Mouse (Mus musculus): ENCODE data around the gene Vmp1. TPM values are rescaled to one million over a fixed set of nuclear protein-coding genes. Genes with fewer than 3 reads are reported as not detected.

Vmp1 gene
- polyA plus RNA-seq, 1 experiment = 157 TPM

DNA sequence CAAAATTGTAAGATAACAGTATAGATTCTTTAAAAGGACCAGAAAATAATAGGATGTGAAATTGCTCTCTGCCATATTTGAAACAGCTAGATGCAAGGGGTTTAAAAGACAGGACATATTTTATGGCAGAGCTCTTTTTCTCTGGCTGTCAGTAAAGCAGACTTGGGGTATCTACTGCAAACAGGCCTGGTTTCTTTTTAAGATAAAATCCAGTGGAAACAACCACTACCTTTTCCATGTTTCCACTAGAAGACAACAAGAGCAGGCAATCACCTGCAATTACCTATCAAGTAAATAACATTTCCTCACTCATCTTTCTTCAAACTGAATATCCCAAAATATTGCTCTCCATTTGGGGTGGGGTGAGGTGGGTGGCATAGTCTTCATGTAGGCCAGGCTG lies 19.7 kb downstream of the Vmp1 start:
- H3K27me3 ChIP-seq (ENCODE audit: control insufficient read depth, insufficient read depth, insufficient read length) = no peaks in the 10 kb centered on the region
- peaks cover 24% of the 10 kb centered on the region for H3K79me2 ChIP-seq (ENCODE audit: control insufficient read depth, insufficient read depth)
- H3K79me3 ChIP-seq (ENCODE audit: low read depth) = peaks cover 8% of the 10 kb centered on the region
- H3K36me3 ChIP-seq (ENCODE audit: control insufficient read depth, insufficient read depth) = peaks cover 37% of the 10 kb centered on the region
- H3ac ChIP-seq (ENCODE audit: control insufficient read depth, insufficient read length, low read depth) = no peak overlapping the region
- no peak overlapping the region for H3K4me3 ChIP-seq (ENCODE audit: insufficient read depth, poor library complexity, severe bottlenecking)
- TF ChIP-seq FOSL1 (IDR thresholded peaks at IDR 0.05; ENCODE audit: insufficient read depth, low read length, poor library complexity, severe bottlenecking) = no peak
- no peak for TF ChIP-seq MYOD1 (IDR thresholded peaks at IDR 0.05; ENCODE audit: control insufficient read depth, insufficient read length, low read depth)
- TF ChIP-seq USF1 (IDR thresholded peaks at IDR 0.05; ENCODE audit: low read depth) = no peak
- TF ChIP-seq MAX (IDR thresholded peaks at IDR 0.05) = no peak
- no peak for TF ChIP-seq CEBPB (IDR thresholded peaks at IDR 0.05; ENCODE audit: low read depth)
- TF ChIP-seq CTCF (IDR thresholded peaks at IDR 0.05; ENCODE audit: control insufficient read depth, insufficient read depth, insufficient read length) = no peak

DNA sequence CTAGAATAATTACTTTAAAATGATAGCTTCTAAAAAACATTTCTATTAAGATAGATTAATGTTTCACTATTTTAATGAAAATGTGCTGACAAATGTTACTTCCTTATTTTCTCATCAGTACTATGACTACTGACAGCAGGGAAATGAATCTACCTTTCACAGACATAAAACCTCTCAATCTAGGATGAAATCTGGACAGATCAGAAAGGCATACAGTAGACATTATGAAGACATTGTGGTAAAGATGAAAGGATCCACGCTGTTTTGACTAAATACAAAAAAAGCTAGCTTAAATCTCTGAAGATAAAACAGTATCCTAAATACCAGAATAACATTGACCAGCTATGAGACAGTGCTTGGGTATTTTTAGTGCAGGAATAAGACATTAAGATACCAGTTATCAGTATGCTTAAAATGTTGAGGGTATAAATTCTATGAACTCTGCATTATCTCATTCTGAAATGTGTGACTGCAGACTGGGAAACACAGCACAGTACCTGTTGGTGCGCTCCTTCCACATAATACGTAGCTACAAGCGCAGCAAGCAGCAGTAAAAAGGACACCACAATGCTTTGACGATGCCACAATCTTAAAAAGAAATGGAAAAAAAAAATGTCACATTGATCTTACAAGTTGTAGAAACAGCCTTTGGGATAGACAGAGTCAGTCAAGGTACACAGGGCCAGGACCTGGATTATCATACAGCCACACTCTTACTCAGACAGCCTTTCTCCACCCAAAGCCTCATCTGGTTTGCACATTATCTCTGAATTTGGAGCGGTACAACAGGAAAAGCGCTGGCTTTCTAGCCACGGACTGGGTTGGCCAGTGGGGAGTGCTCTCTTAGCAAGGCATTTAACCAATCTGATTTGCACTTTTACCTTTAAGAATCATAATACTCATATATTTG lies 20.4 kb downstream of the Vmp1 start:
- Histone ChIP-seq H3K4me3 (ENCODE audit: insufficient read depth, poor library complexity, severe bottlenecking) (no peak overlapping the region), H3ac (ENCODE audit: control insufficient read depth, insufficient read length, low read depth) (no peak overlapping the region), H3K79me3 (ENCODE audit: low read depth) (peaks cover 8% of the 10 kb centered on the region), H3K79me2 (ENCODE audit: control insufficient read depth, insufficient read depth) (peaks cover 18% of the 10 kb centered on the region), H3K27me3 (ENCODE audit: control insufficient read depth, insufficient read depth, insufficient read length) (no peaks in the 10 kb centered on the region), H3K36me3 (ENCODE audit: control insufficient read depth, insufficient read depth) (peaks cover 39% of the 10 kb centered on the region)
- TF ChIP-seq MAX (IDR thresholded peaks at IDR 0.05) (no peak), USF1 (IDR thresholded peaks at IDR 0.05; ENCODE audit: low read depth) (no peak), CEBPB (IDR thresholded peaks at IDR 0.05; ENCODE audit: low read depth) (no peak), FOSL1 (IDR thresholded peaks at IDR 0.05; ENCODE audit: insufficient read depth, low read length, poor library complexity, severe bottlenecking) (no peak), CTCF (IDR thresholded peaks at IDR 0.05; ENCODE audit: control insufficient read depth, insufficient read depth, insufficient read length) (no peak), MYOD1 (IDR thresholded peaks at IDR 0.05; ENCODE audit: control insufficient read depth, insufficient read length, low read depth) (no peak), MYOG (IDR thresholded peaks at IDR 0.05; ENCODE audit: control insufficient read depth, extremely low read depth, insufficient read length) (no peak)

DNA sequence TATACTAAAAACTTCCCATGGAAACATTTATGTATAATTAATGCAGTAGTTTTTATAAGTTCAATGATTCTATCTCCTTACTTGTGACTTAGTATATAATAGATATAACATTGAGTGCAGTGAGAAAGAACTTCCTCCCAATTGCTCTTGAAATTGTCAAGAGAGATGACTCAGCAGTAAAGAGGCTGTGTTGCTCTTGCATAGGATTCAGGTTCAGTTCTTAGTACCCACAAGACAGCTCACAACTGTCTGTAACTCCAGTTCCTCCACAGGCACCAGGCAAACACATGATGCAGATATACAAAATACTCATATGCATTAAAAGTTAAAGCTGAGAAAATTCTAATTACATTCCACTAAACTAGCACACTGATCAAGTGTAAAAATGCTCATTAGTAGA lies 25.8 kb downstream of the Vmp1 start:
- H3K27me3 ChIP-seq (ENCODE audit: control insufficient read depth, insufficient read depth, insufficient read length) = no peaks in the 10 kb centered on the region
- H3K4me3 ChIP-seq (ENCODE audit: insufficient read depth, poor library complexity, severe bottlenecking) = no peak overlapping the region
- H3K79me3 ChIP-seq (ENCODE audit: low read depth) = peaks cover 2% of the 10 kb centered on the region
- H3ac ChIP-seq (ENCODE audit: control insufficient read depth, insufficient read length, low read depth) = no peak overlapping the region
- H3K36me3 ChIP-seq (ENCODE audit: control insufficient read depth, insufficient read depth) = peaks cover 32% of the 10 kb centered on the region
- H3K79me2 ChIP-seq (ENCODE audit: control insufficient read depth, insufficient read depth) = peaks cover 17% of the 10 kb centered on the region
- no peak for TF ChIP-seq CEBPB (IDR thresholded peaks at IDR 0.05; ENCODE audit: low read depth)
- no peak for TF ChIP-seq FOSL1 (IDR thresholded peaks at IDR 0.05; ENCODE audit: insufficient read depth, low read length, poor library complexity, severe bottlenecking)
- TF ChIP-seq MYOG (IDR thresholded peaks at IDR 0.05; ENCODE audit: control insufficient read depth, extremely low read depth, insufficient read length) = no peak
- no peak for TF ChIP-seq USF1 (IDR thresholded peaks at IDR 0.05; ENCODE audit: low read depth)
- no peak for TF ChIP-seq MYOD1 (IDR thresholded peaks at IDR 0.05; ENCODE audit: control insufficient read depth, insufficient read length, low read depth)
- TF ChIP-seq MAX (IDR thresholded peaks at IDR 0.05) = no peak
- TF ChIP-seq CTCF (IDR thresholded peaks at IDR 0.05; ENCODE audit: control insufficient read depth, insufficient read depth, insufficient read length) = no peak

DNA sequence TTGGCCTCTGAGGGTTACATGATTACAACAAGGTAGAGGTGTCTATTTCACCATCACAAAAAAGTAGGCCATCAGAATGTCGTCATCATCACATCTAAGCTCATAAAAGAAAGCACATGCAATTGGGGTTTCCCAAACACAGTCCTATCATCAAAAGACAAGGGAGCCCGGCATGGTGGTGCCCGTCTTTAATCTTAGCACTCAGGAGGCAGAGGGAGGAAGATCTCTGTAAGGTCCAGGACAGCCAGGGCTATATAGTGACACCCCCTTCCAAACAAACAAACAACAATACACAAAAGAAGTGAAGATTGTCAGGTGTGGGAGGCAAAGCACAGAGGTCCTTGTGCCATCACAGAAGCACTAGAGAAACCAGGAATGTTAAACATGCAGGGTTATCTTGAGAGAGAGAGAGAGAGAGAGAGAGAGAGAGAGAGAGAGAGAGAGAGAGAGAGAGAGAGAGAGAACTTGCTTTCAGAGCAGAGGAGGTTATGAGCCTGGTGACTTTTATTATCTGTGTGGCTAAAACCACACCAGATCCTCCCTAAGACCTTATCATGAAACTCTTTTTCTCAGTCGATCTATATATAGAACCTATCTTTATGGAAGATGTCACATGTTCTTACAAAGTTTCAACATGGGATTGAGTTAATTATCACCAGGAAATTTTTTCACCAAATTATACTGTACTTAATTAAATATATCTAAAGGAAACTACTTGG lies 26.6 kb downstream of the Vmp1 start:
- Histone ChIP-seq H3K36me3 (ENCODE audit: control insufficient read depth, insufficient read depth) (peaks cover 32% of the 10 kb centered on the region), H3ac (ENCODE audit: control insufficient read depth, insufficient read length, low read depth) (no peak overlapping the region), H3K79me3 (ENCODE audit: low read depth) (peaks cover 2% of the 10 kb centered on the region), H3K4me3 (ENCODE audit: insufficient read depth, poor library complexity, severe bottlenecking) (no peak overlapping the region), H3K27me3 (ENCODE audit: control insufficient read depth, insufficient read depth, insufficient read length) (no peaks in the 10 kb centered on the region), H3K79me2 (ENCODE audit: control insufficient read depth, insufficient read depth) (peaks cover 17% of the 10 kb centered on the region)
- TF ChIP-seq CEBPB (IDR thresholded peaks at IDR 0.05; ENCODE audit: low read depth) = no peak
- no peak for TF ChIP-seq FOSL1 (IDR thresholded peaks at IDR 0.05; ENCODE audit: insufficient read depth, low read length, poor library complexity, severe bottlenecking)
- no peak for TF ChIP-seq CTCF (IDR thresholded peaks at IDR 0.05; ENCODE audit: control insufficient read depth, insufficient read depth, insufficient read length)
- TF ChIP-seq USF1 (IDR thresholded peaks at IDR 0.05; ENCODE audit: low read depth) = no peak
- TF ChIP-seq MYOG (IDR thresholded peaks at IDR 0.05; ENCODE audit: control insufficient read depth, extremely low read depth, insufficient read length) = no peak
- TF ChIP-seq MAX (IDR thresholded peaks at IDR 0.05) = no peak
- TF ChIP-seq MYOD1 (IDR thresholded peaks at IDR 0.05; ENCODE audit: control insufficient read depth, insufficient read length, low read depth) = no peak

DNA sequence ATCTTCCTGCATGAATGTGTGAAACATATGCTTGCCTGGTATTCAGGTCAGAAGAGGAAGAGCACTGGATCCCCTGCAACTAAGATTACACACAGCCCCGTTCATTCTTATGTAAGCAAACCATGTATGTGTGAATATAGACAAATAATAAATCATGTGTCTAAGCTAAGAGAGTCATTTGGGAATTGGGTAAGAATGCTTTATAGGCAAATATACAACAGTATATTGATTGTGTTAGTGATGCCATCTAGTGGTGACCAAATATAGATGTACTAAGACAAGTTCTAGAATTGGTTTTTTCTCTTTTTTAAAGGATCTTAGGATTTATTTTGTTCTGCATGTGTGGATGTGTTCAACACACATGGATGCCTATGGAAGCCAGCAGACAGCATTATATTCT lies 28.0 kb downstream of the Vmp1 start:
- Histone ChIP-seq H3K27me3 (ENCODE audit: control insufficient read depth, insufficient read depth, insufficient read length) (no peaks in the 10 kb centered on the region), H3K4me3 (ENCODE audit: insufficient read depth, poor library complexity, severe bottlenecking) (no peak overlapping the region), H3K79me3 (ENCODE audit: low read depth) (peaks cover 2% of the 10 kb centered on the region), H3K36me3 (ENCODE audit: control insufficient read depth, insufficient read depth) (peaks cover 20% of the 10 kb centered on the region), H3K79me2 (ENCODE audit: control insufficient read depth, insufficient read depth) (peaks cover 23% of the 10 kb centered on the region), H3ac (ENCODE audit: control insufficient read depth, insufficient read length, low read depth) (no peak overlapping the region)
- TF ChIP-seq MYOD1 (IDR thresholded peaks at IDR 0.05; ENCODE audit: control insufficient read depth, insufficient read length, low read depth) = no peak
- peak; percentile 54 for TF ChIP-seq CEBPB (IDR thresholded peaks at IDR 0.05; ENCODE audit: low read depth)
- TF ChIP-seq CTCF (IDR thresholded peaks at IDR 0.05; ENCODE audit: control insufficient read depth, insufficient read depth, insufficient read length) = no peak
- TF ChIP-seq MYOG (IDR thresholded peaks at IDR 0.05; ENCODE audit: control insufficient read depth, extremely low read depth, insufficient read length) = no peak

Measured in C2C12 (cell line).